Comparison of ENCODE assay signal across 10 mouse cellular contexts in the genomic region with DNA sequence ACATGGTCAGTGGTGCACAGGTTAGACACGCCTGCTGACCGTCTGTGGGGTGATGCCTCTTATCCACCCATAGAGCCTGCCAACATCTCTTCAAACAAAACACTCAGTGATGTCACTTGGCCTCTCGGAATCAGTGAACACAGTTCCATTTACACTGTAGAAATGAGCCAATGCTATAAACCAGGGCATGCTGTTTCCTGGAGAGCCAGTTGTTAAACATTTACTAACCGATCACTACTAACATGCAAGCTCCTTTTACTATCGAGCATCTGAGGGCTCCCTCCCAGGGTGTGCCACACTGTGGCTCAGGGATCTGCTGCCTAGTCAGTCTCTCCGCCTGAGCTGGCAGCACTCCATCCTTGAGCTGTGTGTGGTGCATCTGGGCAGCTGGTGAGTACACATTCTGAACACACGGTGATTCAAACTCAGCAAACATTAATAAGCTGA. TPM values are rescaled to one million over a fixed set of nuclear protein-coding genes. Genes with fewer than 3 reads are reported as not detected.
DNase-seq lines count a peak whose midpoint lies in the region; ATAC-seq and TF ChIP-seq lines count a peak whose summit lies in the region.
"Had no signal": no experiment of that assay in that cellular context is flagged by ENCODE, and none has a peak within 500 bp of the region (broad histone marks: within the 10 kb centered on the region; RNA-seq: fewer than 3 reads in every experiment).

No protein-coding gene starts in this region.

- DNase-seq in cerebellum, adult 11 months = peak; percentile 2
- DNase-seq in cerebellum, postnatal 36 days = no peak
- DNase-seq in 3T3-L1 (ENCODE audit: low read depth, low spot score) = peak; percentile 20
- peak; percentile 27 to 31 for DNase-seq in layer of hippocampus, postnatal 36 days
- DNase-seq in stomach, postnatal 0 days (ENCODE audit: low spot score) = peak; percentile 33
- DNase-seq in thymus, postnatal 14 days = no peak
- no peak for DNase-seq in lung, adult 18-20 months

- no peak overlapping the region for H3K27ac ChIP-seq in intestine, postnatal 0 days (ENCODE audit: low read depth, low read length)
- H3K27ac ChIP-seq in stomach, postnatal 0 days (replicated peaks) = no peak overlapping the region

- H3K9me3 ChIP-seq in intestine, postnatal 0 days (ENCODE audit: control insufficient read depth) = no peaks in the 10 kb centered on the region
- H3K9me3 ChIP-seq in stomach, postnatal 0 days (ENCODE audit: control insufficient read depth, low read length) = no peaks in the 10 kb centered on the region

- ATAC-seq in intestine, postnatal 0 days = peak; percentile 66
- peak; percentile 84 for ATAC-seq in stomach, postnatal 0 days (ENCODE audit: low FRiP score, low TSS enrichment)

- no peak overlapping the region for H3K4me3 ChIP-seq in intestine, postnatal 0 days (ENCODE audit: low read depth, low read length)
- no peak overlapping the region for H3K4me3 ChIP-seq in stomach, postnatal 0 days (ENCODE audit: low read depth, low read length)

- H3K27me3 ChIP-seq in intestine, postnatal 0 days (replicated peaks; ENCODE audit: control insufficient read depth, insufficient read depth, low read length) = no peaks in the 10 kb centered on the region
- H3K27me3 ChIP-seq in stomach, postnatal 0 days (ENCODE audit: control insufficient read depth, insufficient read depth, low read length) = no peaks in the 10 kb centered on the region

- no peak for TF ChIP-seq EP300 in stomach, postnatal 0 days (optimal IDR thresholded peaks at IDR 0.05)

- no peak for TF ChIP-seq CTCF in intestine, postnatal 0 days (IDR thresholded peaks at IDR 0.05; ENCODE audit: low read depth)
- no peak for TF ChIP-seq CTCF in stomach, postnatal 0 days (IDR thresholded peaks at IDR 0.05; ENCODE audit: low read depth)

- H3K4me1 ChIP-seq in intestine, postnatal 0 days (replicated peaks; ENCODE audit: control insufficient read depth, insufficient read depth, low read length) = no peaks in the 10 kb centered on the region
- no peaks in the 10 kb centered on the region for H3K4me1 ChIP-seq in stomach, postnatal 0 days (replicated peaks; ENCODE audit: control insufficient read depth, insufficient read depth)

- no peak overlapping the region for H3K4me2 ChIP-seq in intestine, postnatal 0 days (replicated peaks; ENCODE audit: low read depth)
- H3K4me2 ChIP-seq in stomach, postnatal 0 days (replicated peaks; ENCODE audit: low read depth) = no peak overlapping the region

- H3K36me3 ChIP-seq in intestine, postnatal 0 days (ENCODE audit: control insufficient read depth, insufficient read depth) = no peaks in the 10 kb centered on the region
- no peaks in the 10 kb centered on the region for H3K36me3 ChIP-seq in stomach, postnatal 0 days (ENCODE audit: control insufficient read depth, insufficient read depth, low read length)

- no peak overlapping the region for H3K9ac ChIP-seq in intestine, postnatal 0 days (ENCODE audit: low read depth, low read length)
- no peak overlapping the region for H3K9ac ChIP-seq in stomach, postnatal 0 days (ENCODE audit: low read length)

- 29% methylated on average over 7 of the region's 7 CpGs for WGBS in intestine, postnatal 0 days
- WGBS in stomach, postnatal 0 days = 47% methylated on average over 7 of the region's 7 CpGs

RNA-seq across cellular contexts. Expression of a gene that starts 52.8 kb away (rescaled TPM):
- not detected in 2 replicates for polyA plus RNA-seq in intestine, postnatal 0 days (2015; fragmentation: Nextera tagmentation; extraction: Ambion mirVana)
- total RNA-seq in layer of hippocampus, postnatal 36 days (2021) = not detected
- not detected in 2 replicates for polyA plus RNA-seq in stomach, postnatal 0 days (2015; fragmentation: Nextera tagmentation; extraction: Ambion mirVana)
- total RNA-seq: hematopoietic stem cell, adult 5-6 weeks; neutrophil, adult 5-6 weeks had no signal

Comparison
In these comparisons a context has a peak if more than half of its experiments do, and no peak if none do; other contexts are left out.
1. DNase-seq: peak in cerebellum, adult 11 months (single experiment), 3T3-L1 (single experiment), layer of hippocampus, postnatal 36 days (2 of 2) and stomach, postnatal 0 days (single experiment); none in cerebellum, postnatal 36 days (0 of 2), thymus, postnatal 14 days (single experiment) and lung, adult 18-20 months (0 of 2).